Mouse (Mus musculus) intestine, embryonic 15.5 days (tissue): ENCODE measurements around the gene Ifngr2. TPM values are rescaled to one million over a fixed set of nuclear protein-coding genes. Genes with fewer than 3 reads are reported as not detected.
A peak's percentile ranks its signal among the peaks of the same experiment; 100 is the strongest.

ENCODE experiments used
- ATAC-seq: fragments of 200-750 bp; cut with Nextera tagmentation; 2 replicates; pipeline ENCODE4 v1.8.0; 2017; ENCODE audit warnings: moderate TSS enrichment, moderate library complexity
- H3K27ac ChIP-seq: fragments of 300-500 bp; sonication (generic); 2 replicates; pipeline ENCODE4 v1.5.1; 2015; ENCODE audit warnings: mild to moderate bottlenecking, inconsistent platforms
- H3K27me3 ChIP-seq: fragments of 300-500 bp; sonication (generic); replicated peaks from 2 replicates; pipeline ENCODE4 v1.6.1; 2015; ENCODE audit warnings: inconsistent platforms
- H3K36me3 ChIP-seq: fragments of 300-500 bp; sonication (generic); 2 replicates; pipeline ENCODE4 v1.6.1; 2015; ENCODE audit warnings: inconsistent platforms
- H3K4me1 ChIP-seq: fragments of 300-500 bp; sonication (generic); replicated peaks from 2 replicates; pipeline ENCODE4 v1.6.1; 2015; ENCODE audit warnings: inconsistent platforms
- H3K4me2 ChIP-seq: fragments of 300-500 bp; sonication (generic); replicated peaks from 2 replicates; pipeline ENCODE4 v1.6.1; 2015; ENCODE audit warnings: mild to moderate bottlenecking, inconsistent platforms
- H3K4me3 ChIP-seq: fragments of 300-500 bp; sonication (generic); replicated peaks from 2 replicates; pipeline ENCODE4 v1.5.1; 2015; ENCODE audit warnings: inconsistent platforms
- H3K9ac ChIP-seq: fragments of 300-500 bp; sonication (generic); 2 replicates; pipeline ENCODE4 v1.6.1; 2015; ENCODE audit warnings: inconsistent platforms
- H3K9me3 ChIP-seq: fragments of 300-500 bp; sonication (generic); 2 replicates; pipeline ENCODE4 v1.6.1; 2016; ENCODE audit warnings: inconsistent platforms
- WGBS: fragments of 180-500 bp; shearing (Covaris S2); methylation state at CpG from one replicate; pipeline ENCODE4 v1.1.7; 2015; 5-methylcytosine and 5-hydroxymethylcytosine counted together
- polyA plus RNA-seq: library from polyadenylated mRNA; unstranded; fragments of >200 nt; fragmentation: Nextera tagmentation; extraction: Ambion mirVana; gene quantifications from 2 replicates; pipeline ENCODE4 v1.2.1, GENCODE M21; 2015

Gene Ifngr2
- polyA plus RNA-seq, 1 experiment from 2014 or later = 76.4 TPM

DNA sequence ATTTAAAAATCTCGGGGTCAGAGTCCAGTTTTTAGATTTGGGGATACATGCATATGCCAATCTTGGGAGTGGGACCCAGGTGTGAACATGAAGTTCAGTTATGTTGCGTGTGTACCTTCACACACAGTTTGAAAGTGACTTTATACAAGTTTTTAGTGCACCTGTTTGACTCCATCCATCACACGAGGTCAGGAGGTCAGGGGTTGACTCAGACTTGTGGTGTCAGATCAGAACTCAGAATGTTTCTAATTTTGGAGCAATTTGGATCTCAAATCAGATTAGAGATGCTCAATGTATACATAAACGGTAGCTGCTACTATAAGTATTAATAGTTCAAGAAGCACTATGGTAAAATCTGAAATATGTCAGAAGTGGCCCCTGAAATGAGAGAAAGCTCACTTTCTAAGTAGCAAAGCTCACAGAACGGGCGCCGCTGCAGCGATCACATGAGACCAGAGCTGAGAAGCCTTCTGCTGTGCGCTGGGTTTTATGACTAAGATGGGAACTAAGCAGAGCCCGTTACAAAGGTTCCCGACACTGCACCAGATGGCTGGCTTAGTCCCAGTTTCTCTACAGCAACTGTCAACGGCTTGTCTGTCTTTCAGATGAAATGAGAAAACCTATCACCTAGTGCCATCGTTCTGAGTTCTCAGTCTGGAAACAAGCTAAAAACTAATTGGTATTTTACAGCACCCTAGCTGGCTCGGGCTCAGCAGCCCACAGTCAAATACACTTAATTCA is 32.3 kb downstream of the Ifngr2 start:
- no peaks in the 10 kb centered on the region for H3K27me3 ChIP-seq
- ATAC-seq = no peak
- no peaks in the 10 kb centered on the region for H3K4me1 ChIP-seq
- no peaks in the 10 kb centered on the region for H3K9me3 ChIP-seq
- no peak overlapping the region for H3K9ac ChIP-seq
- H3K27ac ChIP-seq = no peak overlapping the region
- WGBS = 78% methylated on average over 14 of the region's 14 CpGs
- no peak overlapping the region for H3K4me2 ChIP-seq
- no peak overlapping the region for H3K4me3 ChIP-seq
- H3K36me3 ChIP-seq = no peaks in the 10 kb centered on the region; the same call in 1 of the 2 replicates

GRCm38 (mm10) chr16:91582307-91582706 is 35.4 kb downstream of the Ifngr2 start:
- Histone ChIP-seq H3K27me3 (no peaks in the 10 kb centered on the region), H3K9me3 (no peaks in the 10 kb centered on the region), H3K4me2 (no peak overlapping the region), H3K4me1 (no peaks in the 10 kb centered on the region), H3K9ac (no peak overlapping the region), H3K4me3 (no peak overlapping the region), H3K27ac (no peak overlapping the region), H3K36me3 (no peaks in the 10 kb centered on the region; the same call in 1 of the 2 replicates)
- no peak for ATAC-seq
- 80% methylated on average over 2 of the region's 2 CpGs for WGBS

- H3K9me3 ChIP-seq = no peaks in the 10 kb centered on the region
- H3K9ac ChIP-seq = no peak overlapping the region
- ATAC-seq = no peak
- no peaks in the 10 kb centered on the region for H3K27me3 ChIP-seq
- H3K27ac ChIP-seq = no peak overlapping the region
- 82% methylated on average over 5 of the region's 5 CpGs for WGBS
- H3K4me3 ChIP-seq = no peak overlapping the region
- H3K4me2 ChIP-seq = no peak overlapping the region
- H3K36me3 ChIP-seq = no peaks in the 10 kb centered on the region; the same call in 1 of the 2 replicates
- H3K4me1 ChIP-seq = 0 out of 2 replicates have a peak, but pooled peaks cover 2% of the 10 kb centered on the region
These were observed 38.7 kb downstream of the Ifngr2 start for GRCm38 (mm10) chr16:91585617-91586016.

- ATAC-seq = no peak
- no peak overlapping the region for H3K27ac ChIP-seq
- H3K9ac ChIP-seq = no peak overlapping the region
- H3K36me3 ChIP-seq = no peaks in the 10 kb centered on the region; the same call in 1 of the 2 replicates
- H3K27me3 ChIP-seq = no peaks in the 10 kb centered on the region
- no peak overlapping the region for H3K4me2 ChIP-seq
- H3K4me3 ChIP-seq = no peak overlapping the region
- H3K4me1 ChIP-seq = 0 out of 2 replicates have a peak, but pooled peaks cover 2% of the 10 kb centered on the region
- H3K9me3 ChIP-seq = no peaks in the 10 kb centered on the region
- 90% methylated on average over 6 of the region's 6 CpGs for WGBS
These were observed 39.4 kb downstream of the Ifngr2 start for GRCm38 (mm10) chr16:91586244-91586643.

DNA sequence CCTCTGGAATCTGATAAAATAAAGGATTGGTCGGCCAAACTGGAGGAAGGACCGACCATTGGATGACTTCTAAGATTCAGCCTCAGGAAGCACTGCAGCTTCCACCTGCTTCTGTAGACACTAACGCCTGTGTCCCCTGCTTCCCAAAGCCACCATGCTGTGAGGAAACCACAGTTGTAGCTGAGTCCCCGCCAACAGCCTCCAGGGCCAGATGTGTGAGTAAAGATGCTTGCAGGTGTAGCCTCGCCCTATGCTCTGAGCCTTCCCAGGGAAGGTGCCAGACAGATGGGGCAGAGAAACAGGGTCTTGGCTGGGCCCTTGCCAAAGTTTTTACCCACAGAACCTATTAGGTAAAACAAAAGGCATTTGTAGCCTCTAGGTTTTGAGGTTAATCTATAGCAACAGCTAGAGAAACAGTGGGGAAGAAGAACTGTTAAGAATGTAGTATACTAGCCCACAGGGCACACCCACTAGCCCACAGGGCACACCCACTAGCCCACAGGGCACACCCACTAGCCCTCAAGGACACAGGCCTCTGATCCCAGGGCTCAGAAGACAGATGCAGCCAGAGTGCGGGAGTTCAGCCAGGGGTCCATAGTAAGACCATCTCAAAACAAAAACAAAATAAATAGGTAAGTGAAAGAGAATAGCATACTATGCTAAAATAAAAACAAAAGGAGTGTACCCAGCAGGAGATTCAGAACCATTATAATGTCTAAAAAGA is 41.0 kb downstream of the Ifngr2 start:
- H3K4me2 ChIP-seq = no peak overlapping the region
- H3K9ac ChIP-seq = no peak overlapping the region
- H3K4me3 ChIP-seq = no peak overlapping the region
- ATAC-seq = no peak
- 0 out of 2 replicates have a peak, but pooled peaks cover 10% of the 10 kb centered on the region for H3K4me1 ChIP-seq
- no peaks in the 10 kb centered on the region; the same call in 1 of the 2 replicates for H3K36me3 ChIP-seq
- H3K27ac ChIP-seq = no peak overlapping the region
- WGBS = 67% methylated on average over 6 of the region's 6 CpGs
- no peaks in the 10 kb centered on the region for H3K27me3 ChIP-seq
- H3K9me3 ChIP-seq = no peaks in the 10 kb centered on the region

DNA sequence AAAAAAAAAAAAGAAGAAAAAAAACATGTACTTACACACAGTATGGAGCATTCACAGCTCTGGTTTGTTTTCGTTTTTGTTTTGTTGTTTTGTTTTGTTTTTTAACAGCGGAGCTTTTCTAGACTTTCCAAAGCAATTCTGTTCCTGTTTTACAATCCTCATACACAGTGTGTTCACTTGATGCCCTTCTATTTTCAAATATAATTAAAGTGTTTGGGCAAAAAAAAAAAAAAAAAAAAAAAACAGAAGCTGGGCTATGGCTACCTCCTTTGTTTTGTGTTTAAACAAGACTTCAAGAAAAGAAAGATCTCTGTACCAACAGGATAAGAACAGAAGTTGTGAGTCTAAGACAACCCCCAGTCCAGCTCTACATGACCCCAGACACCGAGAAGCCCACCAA is 41.8 kb downstream of the Ifngr2 start:
- H3K4me1 ChIP-seq = 0 out of 2 replicates have a peak, but pooled peaks cover 10% of the 10 kb centered on the region
- no peaks in the 10 kb centered on the region; the same call in 1 of the 2 replicates for H3K36me3 ChIP-seq
- H3K9me3 ChIP-seq = no peaks in the 10 kb centered on the region
- no peak for ATAC-seq
- 86% methylated on average over 3 of the region's 3 CpGs for WGBS
- H3K27ac ChIP-seq = no peak overlapping the region
- no peak overlapping the region for H3K9ac ChIP-seq
- no peaks in the 10 kb centered on the region for H3K27me3 ChIP-seq
- H3K4me3 ChIP-seq = no peak overlapping the region
- H3K4me2 ChIP-seq = no peak overlapping the region

GRCm38 (mm10) chr16:91592162-91592561 is 45.3 kb downstream of the Ifngr2 start:
- no peaks in the 10 kb centered on the region for H3K27me3 ChIP-seq
- no peak for ATAC-seq
- 48% methylated on average over 8 of the region's 8 CpGs for WGBS
- H3K4me3 ChIP-seq = no peak overlapping the region
- H3K4me1 ChIP-seq = peaks cover 17% of the 10 kb centered on the region; the same call in 1 of the 2 replicates
- H3K9ac ChIP-seq = no peak overlapping the region
- H3K36me3 ChIP-seq = no peaks in the 10 kb centered on the region
- H3K27ac ChIP-seq = no peak overlapping the region
- no peaks in the 10 kb centered on the region for H3K9me3 ChIP-seq
- H3K4me2 ChIP-seq = no peak overlapping the region

- ATAC-seq = no peak
- H3K27ac ChIP-seq = no peak overlapping the region
- H3K4me3 ChIP-seq = no peak overlapping the region
- WGBS = 72% methylated on average over 3 of the region's 3 CpGs
- no peak overlapping the region for H3K4me2 ChIP-seq
- H3K4me1 ChIP-seq = peaks cover 17% of the 10 kb centered on the region; the same call in 1 of the 2 replicates
- H3K27me3 ChIP-seq = no peaks in the 10 kb centered on the region
- no peaks in the 10 kb centered on the region for H3K36me3 ChIP-seq
- H3K9me3 ChIP-seq = no peaks in the 10 kb centered on the region
- H3K9ac ChIP-seq = no peak overlapping the region
These were observed 46.4 kb downstream of the Ifngr2 start for GRCm38 (mm10) chr16:91593262-91593661.

- H3K4me1 ChIP-seq = peaks cover 17% of the 10 kb centered on the region; the same call in 1 of the 2 replicates
- no peak overlapping the region for H3K27ac ChIP-seq
- 82% methylated on average over 6 of the region's 6 CpGs for WGBS
- H3K4me3 ChIP-seq = no peak overlapping the region
- no peaks in the 10 kb centered on the region for H3K27me3 ChIP-seq
- H3K36me3 ChIP-seq = no peaks in the 10 kb centered on the region
- H3K9me3 ChIP-seq = no peaks in the 10 kb centered on the region
- no peak overlapping the region for H3K9ac ChIP-seq
- no peak overlapping the region for H3K4me2 ChIP-seq
- no peak for ATAC-seq
These were observed 48.2 kb downstream of the Ifngr2 start for GRCm38 (mm10) chr16:91595076-91595475.

DNA sequence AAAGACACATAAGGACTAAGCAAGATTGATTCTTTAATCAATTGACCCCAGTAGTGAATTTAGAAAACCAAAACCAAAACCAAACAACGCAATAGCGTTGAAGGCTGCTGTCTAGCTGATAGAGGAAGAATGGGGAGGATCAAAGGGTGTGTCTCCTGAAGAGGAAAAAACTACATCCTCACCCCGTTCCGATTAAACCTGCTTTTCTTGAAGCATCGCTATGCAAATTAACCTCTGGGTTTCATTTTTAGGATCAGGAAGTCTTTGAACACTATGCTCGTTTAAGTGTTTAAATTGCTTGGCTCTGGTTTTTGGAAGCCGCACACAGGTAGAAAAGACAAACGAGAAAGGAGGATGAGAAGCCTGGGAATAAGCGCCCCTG is 49.5 kb downstream of the Ifngr2 start:
- Histone ChIP-seq H3K36me3 (no peaks in the 10 kb centered on the region), H3K9me3 (no peaks in the 10 kb centered on the region), H3K27me3 (no peaks in the 10 kb centered on the region), H3K4me2 (peak overlapping the region; percentile 87), H3K4me3 (peak overlapping the region; percentile 82), H3K9ac (no peak overlapping the region), H3K27ac (no peak overlapping the region), H3K4me1 (peaks cover 15% of the 10 kb centered on the region)
- no peak for ATAC-seq
- WGBS = 17% methylated on average over 9 of the region's 9 CpGs

DNA sequence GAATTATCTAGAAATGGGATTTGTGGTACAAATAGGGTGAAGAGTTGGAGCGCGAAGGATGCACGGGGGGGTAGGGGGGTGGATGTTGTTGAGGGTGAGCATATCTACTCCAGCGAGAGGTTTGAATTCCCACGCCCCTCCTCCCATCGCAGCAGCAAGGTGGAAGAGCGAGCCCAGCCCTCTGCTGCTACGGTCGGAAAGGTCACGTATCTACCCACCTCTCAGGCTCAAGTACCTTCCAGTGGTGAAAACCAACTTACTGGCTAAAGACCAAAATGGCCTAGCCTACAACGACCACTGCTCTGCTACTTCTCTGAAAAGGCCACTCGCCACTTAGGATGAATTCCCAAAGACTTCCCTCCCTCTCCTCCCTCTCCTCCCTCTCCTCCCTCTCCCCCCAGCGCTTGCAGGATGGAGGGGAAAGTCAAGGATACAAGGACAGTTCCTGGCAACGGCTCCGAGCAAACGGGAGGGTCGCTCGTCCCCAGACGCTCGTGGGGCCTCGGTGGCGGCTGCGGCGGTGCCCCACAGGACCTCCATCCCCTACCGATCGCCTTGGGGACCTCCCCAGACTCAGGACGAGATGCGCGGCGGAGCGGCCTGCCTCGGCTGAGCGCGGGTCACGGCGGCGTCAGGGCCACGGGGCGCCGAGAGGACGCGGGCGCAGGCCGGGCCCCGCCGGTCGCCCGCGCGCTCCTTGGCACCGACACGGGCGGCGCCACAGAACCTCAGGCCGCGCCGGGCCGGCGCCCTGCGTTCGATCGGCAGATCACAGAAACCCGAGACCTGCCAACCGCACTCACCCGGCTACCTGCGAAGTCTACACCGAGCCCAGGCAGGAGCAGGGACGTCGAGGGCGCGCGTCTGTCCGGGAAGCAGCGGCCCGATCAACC is 50.2 kb downstream of the Ifngr2 start:
- H3K36me3 ChIP-seq = no peaks in the 10 kb centered on the region
- peak overlapping the region; percentile 87 for H3K4me2 ChIP-seq
- H3K9ac ChIP-seq = peak overlapping the region; percentile 68
- H3K27me3 ChIP-seq = no peaks in the 10 kb centered on the region
- ATAC-seq = peak; percentile 70
- H3K9me3 ChIP-seq = no peaks in the 10 kb centered on the region
- under 1% methylated on average over 60 of the region's 75 CpGs for WGBS
- no peak overlapping the region for H3K27ac ChIP-seq
- H3K4me3 ChIP-seq = peak overlapping the region; percentile 82
- peaks cover 17% of the 10 kb centered on the region for H3K4me1 ChIP-seq

GRCm38 (mm10) chr16:91597672-91598010 is 50.8 kb downstream of the Ifngr2 start, which contains the start of gene Tmem50b:
Gene Tmem50b, minus strand, starts transcription at chr16:91597800.
- peak within 1 kb of the TSS; percentile 68 for H3K9ac ChIP-seq
- 2% methylated on average over 34 of the region's 34 CpGs for WGBS
- peak within 1 kb of the TSS; percentile 87 for H3K4me2 ChIP-seq
- ATAC-seq = peak; percentile 99
- H3K27me3 ChIP-seq = no peaks in the 10 kb centered on the region
- H3K27ac ChIP-seq = no peak within 1 kb of the TSS
- H3K36me3 ChIP-seq = no peaks in the 10 kb centered on the region
- H3K4me1 ChIP-seq = peaks cover 12% of the 10 kb centered on the region
- peak within 1 kb of the TSS; percentile 82 for H3K4me3 ChIP-seq
- H3K9me3 ChIP-seq = no peaks in the 10 kb centered on the region
